Mouse (Mus musculus) layer of hippocampus, adult 18-20 months (tissue): ENCODE data around the gene Efcc1. TPM values are rescaled to one million over a fixed set of nuclear protein-coding genes. Genes with fewer than 3 reads are reported as not detected.

Experiments
- DNase-seq, 2 experiments: peaks; one replicate each; pipeline ENCODE4 v3.0.0; 2022; ENCODE audit warnings: low spot score in 2 of 2
- long read RNA-seq: library from polyadenylated mRNA; stranded (forward); transcript quantifications from one replicate; pipeline ENCODE4 v2.0.0, GENCODE M21; 2021
- total RNA-seq, 2 experiments: library from RNA; stranded (reverse); gene quantifications; 2 replicates each; pipeline ENCODE4 v1.2.3; 2021

The Efcc1 gene
- total RNA-seq, result 1 to 10 TPM; 3.6 to 5.2 TPM
- long read RNA-seq, transcript Efcc1-202 (8 exons, 2,293 nt), result major isoform, 5 of 9 reads
- long read RNA-seq, partial matches to known transcripts, result 0 of 9 reads
- long read RNA-seq, other reads (novel, unspliced or antisense), result 1 of 9 reads

DNA sequence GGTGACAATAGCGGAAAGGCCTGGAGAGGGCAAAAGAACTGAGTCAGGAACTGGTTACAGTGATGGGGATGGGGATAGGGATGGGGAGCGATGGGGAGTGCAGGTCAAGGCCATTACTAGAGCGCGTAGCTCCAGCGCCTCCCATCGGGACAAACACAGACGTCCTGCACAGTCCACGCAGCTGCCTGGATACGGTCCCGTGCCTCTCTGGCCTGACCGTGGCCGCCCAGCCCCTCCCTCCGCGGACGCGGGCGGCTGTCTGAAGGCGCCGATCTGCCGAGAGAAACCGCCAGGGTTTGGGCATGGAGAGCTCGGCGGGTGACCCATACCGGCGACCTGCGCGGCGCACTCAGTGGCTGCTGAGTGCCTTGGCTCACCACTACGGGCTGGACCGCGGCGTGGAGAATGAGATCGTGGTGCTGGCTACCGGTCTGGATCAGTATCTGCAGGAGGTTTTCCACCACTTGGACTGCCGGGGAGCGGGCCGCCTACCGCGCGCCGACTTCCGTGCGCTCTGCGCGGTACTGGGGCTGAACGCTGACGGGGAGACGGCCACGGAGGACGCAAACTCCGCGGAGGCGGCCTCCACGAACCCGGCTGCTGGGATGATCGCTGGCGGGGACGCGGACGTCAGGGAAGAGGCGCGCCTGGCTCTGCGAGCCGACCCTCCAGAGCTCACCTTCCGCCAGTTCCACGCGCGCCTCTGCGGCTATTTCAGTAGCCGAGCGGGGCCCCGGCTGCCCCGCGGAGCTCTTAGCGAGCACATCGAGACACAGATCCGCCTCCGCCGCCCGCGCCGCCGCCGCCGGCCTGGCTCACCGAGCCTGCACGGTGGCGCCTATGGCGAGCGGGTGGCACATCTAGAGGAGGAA, at the start of gene Efcc1:
Efcc1 (plus strand) TSS at position 279 of the 872 bp plus-strand sequence.
- peak; percentile 44 to 58 for DNase-seq

- no peak for DNase-seq
These were observed 34.7 kb upstream of the Efcc1 start for GRCm38 (mm10) chr6:87695947-87696346.

GRCm38 (mm10) chr6:87696544-87696943, 34.1 kb upstream of the Efcc1 start:
- DNase-seq, result peak in 1 of 2 experiments; percentile 31

GRCm38 (mm10) chr6:87706246-87706645, 24.4 kb upstream of the Efcc1 start:
- no peak for DNase-seq

- no peak for DNase-seq
These were observed 18.4 kb upstream of the Efcc1 start for GRCm38 (mm10) chr6:87712311-87712710.

GRCm38 (mm10) chr6:87714091-87714490, 16.6 kb upstream of the Efcc1 start:
- DNase-seq, result no peak

DNA sequence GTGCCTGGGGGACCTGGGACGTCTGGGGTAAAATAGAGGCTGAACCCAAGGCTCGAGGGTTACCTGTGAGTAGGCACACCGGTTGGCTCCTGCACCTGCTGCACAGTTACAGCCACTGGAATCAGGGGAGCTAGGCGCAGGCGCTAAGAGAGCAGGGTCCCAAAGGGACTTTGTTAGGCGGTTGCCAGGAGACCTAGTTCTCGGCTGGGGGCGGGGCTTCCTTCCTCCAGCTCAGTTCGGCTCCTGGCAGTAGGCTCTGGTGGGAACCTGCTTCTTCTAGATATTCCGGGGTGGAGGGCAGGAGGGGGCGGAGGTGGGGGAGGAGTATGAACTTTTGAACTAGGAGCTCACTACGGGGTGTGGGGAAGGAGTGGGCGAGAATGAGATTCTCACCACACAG, 8.0 kb upstream of the Efcc1 start:
- no peak for DNase-seq

DNA sequence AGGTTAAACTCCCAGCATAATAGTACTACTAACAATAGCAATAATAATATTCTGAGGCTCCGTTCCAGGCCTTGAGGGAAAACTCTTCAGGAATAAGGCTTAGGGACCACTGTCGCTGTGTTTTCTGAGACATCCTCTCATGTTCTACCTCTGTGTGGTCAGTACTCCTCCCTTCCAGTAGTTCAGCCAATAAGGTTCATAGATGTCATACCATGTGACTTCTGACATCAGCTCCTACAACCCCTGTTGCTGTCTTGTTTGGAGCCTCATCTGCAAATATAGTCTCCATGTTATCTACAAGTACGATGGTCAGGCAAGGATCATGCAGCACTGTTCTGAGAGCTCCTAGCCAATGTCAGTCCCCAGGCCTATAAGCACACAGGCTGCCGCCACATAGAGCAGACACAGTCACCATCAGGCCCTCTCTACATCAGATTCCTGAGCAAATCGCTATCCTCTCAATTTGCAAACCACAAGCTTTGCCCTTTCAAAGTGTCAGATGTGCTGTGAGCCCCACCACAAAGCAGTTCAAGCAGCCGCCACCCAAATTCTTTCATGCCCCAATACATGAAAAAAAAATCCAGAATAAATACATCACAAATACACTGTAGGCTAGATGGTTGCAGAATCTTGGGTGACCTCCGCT, 5.3 kb upstream of the Efcc1 start:
- DNase-seq, result no peak

GRCm38 (mm10) chr6:87728102-87728501, 2.6 kb upstream of the Efcc1 start:
- DNase-seq, result no peak

DNA sequence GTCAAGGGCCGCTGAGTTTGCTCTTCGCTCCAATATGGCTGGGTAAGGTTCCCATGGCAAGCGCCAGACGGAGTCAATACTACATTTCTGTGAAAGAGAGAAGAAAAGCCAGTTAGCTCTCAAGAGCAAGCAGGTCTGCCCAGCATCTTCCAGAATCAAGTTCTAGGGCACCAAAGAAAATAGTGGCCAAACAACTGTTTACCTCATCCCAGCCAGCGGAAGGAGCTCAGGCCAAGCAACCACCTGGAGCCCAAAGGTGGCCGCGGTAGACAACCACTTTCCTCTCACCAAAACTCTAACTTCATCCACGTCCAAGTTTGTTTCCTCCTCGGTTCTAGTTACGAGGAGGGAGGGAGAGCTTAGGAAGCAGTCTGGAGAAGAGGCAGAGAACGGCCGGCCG, 528 bp upstream of the Efcc1 start:
- no peak for DNase-seq

- no peak for DNase-seq
These were observed 910 bp downstream of the Efcc1 start for GRCm38 (mm10) chr6:87731463-87732095.

GRCm38 (mm10) chr6:87732151-87733011, 1.7 kb downstream of the Efcc1 start:
- no peak for DNase-seq

- DNase-seq, result peak in 1 of 2 experiments; percentile 47
These were observed 2.7 kb downstream of the Efcc1 start for GRCm38 (mm10) chr6:87733131-87733930.

DNA sequence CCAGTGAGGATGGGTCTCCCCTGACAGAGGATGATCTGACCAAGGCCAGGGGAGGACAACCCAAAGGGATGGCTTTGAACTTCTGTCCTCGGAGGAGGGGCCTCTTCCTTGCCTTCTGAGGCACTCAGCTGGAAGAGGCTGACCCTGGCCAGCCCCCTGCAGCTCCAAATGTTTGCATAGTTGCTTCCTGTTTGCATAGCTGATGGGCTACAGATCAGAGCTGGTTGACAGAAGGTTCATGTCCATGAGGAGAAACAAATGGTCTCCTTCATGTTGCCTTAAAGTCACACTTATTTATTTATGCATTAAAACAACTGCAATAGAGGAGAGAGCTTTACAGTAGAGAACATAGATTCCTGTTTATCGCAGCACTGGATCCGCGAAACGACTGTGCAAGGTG, 3.5 kb downstream of the Efcc1 start:
- no peak for DNase-seq

- no peak for DNase-seq
These were observed 6.3 kb downstream of the Efcc1 start for GRCm38 (mm10) chr6:87736923-87737322.

GRCm38 (mm10) chr6:87737921-87738626, 7.4 kb downstream of the Efcc1 start:
- DNase-seq, result peak in 1 of 2 experiments; percentile 21

GRCm38 (mm10) chr6:87739898-87740297, 9.2 kb downstream of the Efcc1 start:
- DNase-seq, result no peak

DNA sequence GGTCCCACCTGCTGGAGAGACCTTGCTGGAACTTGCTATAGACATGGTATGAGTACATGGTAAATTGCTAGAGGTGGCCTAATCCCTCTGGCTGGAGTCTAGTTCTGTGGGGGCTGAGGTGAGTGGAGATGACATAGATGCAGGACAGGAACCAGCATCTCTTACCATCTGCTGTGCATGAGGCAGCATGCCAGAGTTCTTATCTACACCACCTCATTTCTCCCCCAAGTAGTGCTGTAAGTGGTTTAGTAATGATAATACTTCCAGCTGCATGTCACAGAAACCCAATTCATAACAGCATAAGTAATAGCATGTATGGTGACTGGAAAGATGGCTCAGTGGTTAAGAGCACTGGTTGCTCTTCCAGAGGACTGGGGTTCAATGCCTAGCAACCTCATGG, 9.8 kb downstream of the Efcc1 start:
- no peak for DNase-seq

DNA sequence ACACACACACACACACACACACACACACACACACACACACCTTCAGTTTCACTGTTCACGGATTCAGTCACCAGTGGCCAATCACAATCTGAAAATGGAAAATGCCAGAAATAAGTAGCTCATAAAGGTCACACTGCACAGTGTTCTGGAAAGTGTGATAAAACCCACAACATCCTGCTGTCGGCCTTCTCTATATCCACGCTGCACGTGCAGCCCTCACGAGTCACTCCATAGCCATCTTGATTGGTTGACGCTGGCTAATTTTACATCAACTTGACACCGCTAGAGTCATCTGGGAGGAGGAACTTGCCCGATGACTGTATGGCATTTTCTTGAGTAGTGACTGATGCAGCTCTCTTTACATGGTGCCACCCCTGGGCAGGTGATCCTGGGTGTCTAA, 11.3 kb downstream of the Efcc1 start:
- DNase-seq, result no peak
